Mouse (Mus musculus) kidney, postnatal 0 days (tissue): ENCODE data around the gene Ltbp4. TPM values are rescaled to one million over a fixed set of nuclear protein-coding genes. Genes with fewer than 3 reads are reported as not detected.

Source experiments
- ATAC-seq: fragments of 200-750 bp; cut with Nextera tagmentation; replicated peaks from 2 replicates; pipeline ENCODE4 v1.8.0; 2017; ENCODE audit warnings: low read depth, moderate number of reproducible peaks, moderate TSS enrichment, moderate library complexity; ENCODE audit not compliant: low FRiP score
- DNase-seq: peaks from one replicate; pipeline ENCODE4 v3.0.0-alpha.2; 2016; ENCODE audit warnings: low spot score
- H3K27ac ChIP-seq: fragments of 300-500 bp; sonication (generic); 2 replicates; pipeline ENCODE4 v1.5.1; 2014; ENCODE audit warnings: mild to moderate bottlenecking
- H3K27me3 ChIP-seq: fragments of 300-500 bp; sonication (generic); 2 replicates; pipeline ENCODE4 v1.6.1; 2014; ENCODE audit warnings: low read length, mixed read lengths; ENCODE audit not compliant: insufficient read depth
- H3K36me3 ChIP-seq: fragments of 300-500 bp; sonication (generic); 2 replicates; pipeline ENCODE4 v1.6.1; 2014; ENCODE audit warnings: low read length, mixed read lengths; ENCODE audit not compliant: insufficient read depth
- H3K4me1 ChIP-seq: fragments of 300-500 bp; sonication (generic); replicated peaks from 2 replicates; pipeline ENCODE4 v1.6.1; 2014; ENCODE audit warnings: antibody characterized with exemption, low read length, mixed read lengths; ENCODE audit not compliant: insufficient read depth
- H3K4me2 ChIP-seq: fragments of 300-500 bp; sonication (generic); 2 replicates; pipeline ENCODE4 v1.6.1; 2014; ENCODE audit warnings: mild to moderate bottlenecking, low read length, moderate library complexity, mixed read lengths
- H3K4me3 ChIP-seq: fragments of 300-500 bp; sonication (generic); replicated peaks from 2 replicates; pipeline ENCODE4 v1.5.1; 2014; ENCODE audit warnings: low read depth, low read length
- H3K9ac ChIP-seq: fragments of 300-500 bp; sonication (generic); 2 replicates; pipeline ENCODE4 v1.6.1; 2014; ENCODE audit warnings: low read depth, low read length
- H3K9me3 ChIP-seq: fragments of 300-500 bp; sonication (generic); replicated peaks from 2 replicates; pipeline ENCODE4 v1.6.1; 2016; ENCODE audit warnings: low read length, inconsistent platforms, mixed read lengths
- CTCF ChIP-seq: IDR thresholded peaks from 2 replicates; pipeline ENCODE4 v1.5.1; 2016; ENCODE audit warnings: antibody characterized with exemption, low read depth, mild to moderate bottlenecking, moderate library complexity
- WGBS: fragments of 180-500 bp; shearing (Covaris S2); extraction: QIAGEN DNeasy Blood & Tissue Kit; methylation state at CpG from one replicate; pipeline ENCODE4 v1.1.7; 2014; 5-methylcytosine and 5-hydroxymethylcytosine counted together
- polyA plus RNA-seq: library from polyadenylated mRNA; unstranded; fragments of >200 nt; fragmentation: Nextera tagmentation; extraction: Ambion mirVana; gene quantifications from 2 replicates; pipeline ENCODE4 v1.2.1, GENCODE M21; 2015

Ltbp4 gene
- polyA plus RNA-seq, 1 experiment from 2014 or later: 41.7 TPM

DNA sequence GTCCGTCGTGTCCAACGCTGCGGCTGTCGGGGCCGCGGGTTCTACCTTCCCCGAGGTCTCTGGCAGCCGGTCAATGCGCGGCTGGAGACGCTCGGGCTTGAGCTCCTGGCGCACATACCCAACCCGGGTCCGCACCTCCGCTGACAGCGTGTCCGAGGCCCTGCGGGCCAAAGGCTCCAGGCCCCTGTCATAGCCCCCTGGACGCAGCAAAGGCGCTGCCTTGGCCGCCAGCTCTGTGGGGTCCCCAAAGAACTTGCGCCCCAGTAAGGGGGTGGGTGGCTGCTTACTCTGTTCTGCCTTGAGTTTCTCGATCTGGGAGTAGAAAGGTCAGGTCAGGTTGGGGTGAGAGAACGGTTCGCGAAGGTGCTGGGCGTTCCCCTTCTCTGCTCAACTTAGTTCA is 26.9 kb upstream of the Ltbp4 start:
- DNase-seq (no peak), ATAC-seq (no peak)
- H3K9ac ChIP-seq: no peak overlapping the region
- 7% methylated on average over 29 of the region's 29 CpGs for WGBS
- no peaks in the 10 kb centered on the region for H3K36me3 ChIP-seq
- H3K4me3 ChIP-seq: 0 out of 2 replicates have a peak overlapping the region, but pooled peaks have one; percentile 12
- TF ChIP-seq CTCF: no peak
- H3K27ac ChIP-seq: no peak overlapping the region
- H3K9me3 ChIP-seq: no peaks in the 10 kb centered on the region
- H3K4me1 ChIP-seq: no peaks in the 10 kb centered on the region; the same call in 1 of the 2 replicates
- H3K27me3 ChIP-seq: peaks cover 48% of the 10 kb centered on the region
- H3K4me2 ChIP-seq: peak overlapping the region; percentile 24; the same call in 1 of the 2 replicates

DNA sequence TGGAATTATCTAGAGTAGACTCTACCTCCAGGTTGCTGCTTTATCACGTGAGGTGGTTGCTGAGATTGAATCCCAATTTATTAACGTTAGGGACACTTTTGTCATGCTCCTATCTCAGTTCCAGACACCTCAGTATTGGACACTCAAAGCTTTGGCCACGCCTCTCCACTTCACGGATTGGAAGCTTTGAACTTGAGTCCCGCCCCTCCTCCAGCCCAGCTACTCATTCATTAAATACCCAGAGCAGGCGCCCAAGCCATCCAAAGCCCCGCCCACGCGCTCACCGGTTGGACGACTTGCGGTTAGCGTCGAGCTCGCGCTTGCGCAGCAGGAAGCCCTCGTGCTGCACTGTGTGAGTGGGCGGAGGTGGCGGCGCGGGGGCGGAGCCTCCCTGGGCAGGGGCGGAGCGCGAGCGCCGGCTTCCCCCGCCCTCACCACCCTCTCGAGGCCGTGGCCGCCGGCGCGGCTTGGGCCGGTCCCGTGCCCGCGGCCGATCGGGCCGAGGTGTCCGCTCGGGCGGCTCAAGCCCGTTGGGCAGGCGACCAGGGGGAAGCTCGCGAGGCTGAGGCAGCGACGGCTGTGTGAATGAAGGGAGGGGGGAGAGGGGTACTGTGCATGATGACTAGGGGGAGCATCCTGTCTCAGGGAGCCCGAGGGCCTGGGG is 23.9 kb upstream of the Ltbp4 start:
- under 1% methylated on average over 52 of the region's 52 CpGs for WGBS
- Histone ChIP-seq H3K4me1 (peaks cover 6% of the 10 kb centered on the region), H3K4me2 (peak overlapping the region; percentile 75), H3K27ac (no peak overlapping the region), H3K36me3 (no peaks in the 10 kb centered on the region), H3K4me3 (peak overlapping the region; percentile 43), H3K9ac (0 out of 2 replicates have a peak overlapping the region, but pooled peaks have one; percentile 54), H3K27me3 (peaks cover 24% of the 10 kb centered on the region), H3K9me3 (no peaks in the 10 kb centered on the region)
- DNase-seq: peak; percentile 99
- ATAC-seq: peak; percentile 95
- TF ChIP-seq CTCF: no peak

DNA sequence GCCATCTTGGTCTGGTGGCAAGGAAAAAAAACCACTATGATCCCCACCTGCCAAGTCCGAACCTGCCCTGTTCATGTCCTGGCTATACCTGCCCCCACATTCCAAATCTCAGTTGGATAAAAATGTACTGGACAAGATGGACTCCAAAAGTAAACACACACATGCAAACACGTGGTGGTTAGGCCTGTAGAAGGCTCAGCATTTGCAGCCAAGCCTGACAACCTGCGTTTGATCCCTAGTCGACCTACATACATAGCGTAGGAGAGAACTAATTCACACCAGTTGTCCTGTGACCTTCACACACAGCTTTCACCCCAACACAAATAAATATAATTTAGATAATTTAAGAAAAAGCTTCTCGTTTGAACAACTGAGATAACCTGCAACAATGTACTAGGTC is 23.3 kb upstream of the Ltbp4 start:
- no peak overlapping the region for H3K4me3 ChIP-seq
- H3K9ac ChIP-seq: no peak overlapping the region
- H3K27ac ChIP-seq: no peak overlapping the region
- H3K9me3 ChIP-seq: no peaks in the 10 kb centered on the region
- peaks cover 8% of the 10 kb centered on the region for H3K4me1 ChIP-seq
- H3K4me2 ChIP-seq: peak overlapping the region; percentile 38
- no peaks in the 10 kb centered on the region for H3K36me3 ChIP-seq
- no peak for TF ChIP-seq CTCF
- H3K27me3 ChIP-seq: peaks cover 17% of the 10 kb centered on the region
- ATAC-seq (no peak), DNase-seq (no peak)
- 53% methylated on average over 6 of the region's 6 CpGs for WGBS

DNA sequence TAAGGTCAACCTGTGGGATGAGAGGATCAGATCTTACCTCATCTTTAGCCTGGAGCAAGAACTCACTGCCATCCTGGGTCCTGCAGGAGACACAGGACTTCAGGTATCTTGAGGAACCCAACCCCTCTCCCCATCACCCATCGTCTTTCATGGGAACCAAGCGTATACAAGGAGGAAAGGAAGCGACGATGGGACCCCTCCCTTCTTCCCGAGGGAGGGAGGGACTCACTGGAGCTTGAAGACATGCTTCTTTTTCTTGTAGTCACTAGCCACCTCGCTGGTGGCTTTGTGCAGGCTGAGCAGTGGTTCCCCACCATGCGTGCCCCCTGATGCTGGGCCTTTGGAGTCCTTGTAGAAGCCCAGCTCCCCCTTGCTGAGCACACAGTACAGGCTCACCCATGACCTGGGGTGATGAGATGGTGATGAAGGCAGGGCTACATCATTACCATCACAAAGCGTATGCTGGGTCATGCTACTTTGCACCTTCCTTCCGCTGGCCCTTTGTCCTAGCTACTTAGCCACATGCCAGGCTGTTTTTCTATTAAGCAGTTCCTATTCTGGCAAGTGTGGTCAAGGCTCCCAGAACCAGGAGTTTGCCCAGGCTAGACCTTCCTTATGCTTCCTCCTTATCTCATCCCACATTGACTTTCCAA is 22.3 kb upstream of the Ltbp4 start:
- WGBS: 89% methylated on average over 9 of the region's 9 CpGs

DNA sequence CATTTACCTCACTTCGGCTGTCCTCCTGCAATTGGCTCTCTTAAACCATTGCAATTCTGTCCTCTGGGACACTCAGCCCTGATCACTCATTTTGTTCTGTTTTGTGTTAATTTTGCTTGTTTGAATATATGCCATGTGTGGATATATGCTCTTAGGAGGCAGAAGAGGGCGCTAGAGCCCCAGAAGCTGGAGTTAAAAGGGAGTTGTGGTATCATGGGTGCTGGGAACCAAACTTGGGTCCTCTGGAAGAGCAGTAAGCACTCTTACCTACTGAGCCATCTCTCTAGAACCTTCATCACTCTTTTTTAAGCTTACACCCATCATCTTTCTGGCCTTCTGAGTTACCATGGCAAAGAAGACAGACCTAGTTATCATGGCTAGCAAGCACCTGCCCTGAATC is 21.7 kb upstream of the Ltbp4 start:
- 75% methylated on average over 2 of the region's 2 CpGs for WGBS
- no peak for TF ChIP-seq CTCF

More for the DNA sequence above, 22.3 kb upstream of the Ltbp4 start:
- H3K27me3 ChIP-seq: peaks cover 9% of the 10 kb centered on the region; the same call in 1 of the 2 replicates
- H3K9ac ChIP-seq: no peak overlapping the region
- TF ChIP-seq CTCF: no peak
- no peaks in the 10 kb centered on the region for H3K36me3 ChIP-seq
- no peak overlapping the region for H3K27ac ChIP-seq
- H3K9me3 ChIP-seq: no peaks in the 10 kb centered on the region
- H3K4me2 ChIP-seq: no peak overlapping the region
- DNase-seq (no peak), ATAC-seq (no peak)
- H3K4me3 ChIP-seq: no peak overlapping the region
- H3K4me1 ChIP-seq: peaks cover 8% of the 10 kb centered on the region

DNA sequence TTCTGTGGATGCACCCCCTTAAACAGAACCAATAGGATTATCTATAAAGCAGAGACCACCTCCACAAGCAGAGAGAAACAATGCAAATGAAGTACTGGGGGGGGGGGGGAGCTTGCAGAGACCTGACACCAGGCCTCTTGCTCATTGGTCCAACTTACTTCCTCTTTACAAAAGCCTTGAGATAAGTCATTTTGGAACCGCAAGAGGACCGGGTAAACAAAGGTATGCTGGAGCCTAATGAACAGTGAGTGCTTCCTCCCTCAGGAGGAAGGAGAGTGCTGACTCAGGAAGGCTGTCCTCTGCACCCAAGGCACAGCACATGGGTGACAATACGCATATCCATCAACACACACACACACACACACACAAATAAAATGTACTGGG is 20.1 kb upstream of the Ltbp4 start:
- H3K4me2 ChIP-seq: peak overlapping the region; percentile 82
- no peak overlapping the region for H3K9ac ChIP-seq
- 24% methylated on average over 3 of the region's 3 CpGs for WGBS
- DNase-seq (no peak), ATAC-seq (no peak)
- H3K36me3 ChIP-seq: no peaks in the 10 kb centered on the region
- peak overlapping the region; percentile 80; the same call in 1 of the 2 replicates for H3K27ac ChIP-seq
- H3K4me3 ChIP-seq: peak overlapping the region; percentile 57
- H3K9me3 ChIP-seq: no peaks in the 10 kb centered on the region
- H3K27me3 ChIP-seq: no peaks in the 10 kb centered on the region
- peaks cover 14% of the 10 kb centered on the region for H3K4me1 ChIP-seq
- no peak for TF ChIP-seq CTCF

More for the DNA sequence above, 21.7 kb upstream of the Ltbp4 start:
- Histone ChIP-seq H3K9me3 (no peaks in the 10 kb centered on the region), H3K9ac (no peak overlapping the region), H3K27ac (no peak overlapping the region), H3K4me3 (no peak overlapping the region), H3K27me3 (peaks cover 2% of the 10 kb centered on the region; the same call in 1 of the 2 replicates), H3K4me1 (peaks cover 14% of the 10 kb centered on the region), H3K36me3 (no peaks in the 10 kb centered on the region), H3K4me2 (no peak overlapping the region)
- no peak for DNase-seq
- no peak for ATAC-seq
